Mouse (Mus musculus): ENCODE measurements around the gene Hoxd9.

Hoxd9 gene

GRCm38 (mm10) chr2:74668370-74669229 is 28.9 kb upstream of the Hoxd9 start:
- DNase-seq (ENCODE audit: low spot score in 2 of 2), result no peak

- DNase-seq (ENCODE audit: low spot score in 2 of 2), result no peak
These were observed 28.3 kb upstream of the Hoxd9 start for GRCm38 (mm10) chr2:74669230-74669578.

GRCm38 (mm10) chr2:74669650-74670235 is 27.8 kb upstream of the Hoxd9 start:
- no peak for DNase-seq (ENCODE audit: low spot score in 2 of 2)

GRCm38 (mm10) chr2:74670632-74671188 is 26.8 kb upstream of the Hoxd9 start:
- DNase-seq (ENCODE audit: low spot score in 2 of 2), result no peak

GRCm38 (mm10) chr2:74671847-74672246 is 25.7 kb upstream of the Hoxd9 start:
- DNase-seq (ENCODE audit: low spot score in 2 of 2), result no peak

- DNase-seq (ENCODE audit: low spot score in 2 of 2), result peak; percentile 28 to 36
These were observed 24.8 kb upstream of the Hoxd9 start for GRCm38 (mm10) chr2:74672481-74673362.

GRCm38 (mm10) chr2:74673835-74674425 is 23.6 kb upstream of the Hoxd9 start:
- DNase-seq (ENCODE audit: low spot score in 2 of 2), result no peak

GRCm38 (mm10) chr2:74674881-74675665 is 22.5 kb upstream of the Hoxd9 start, which contains the start of gene Hoxd12:
Gene Hoxd12 (plus strand): TSS chr2:74675013.
- no peak for DNase-seq (ENCODE audit: low spot score in 2 of 2)

- DNase-seq (ENCODE audit: low spot score in 2 of 2), result no peak
These were observed 21.8 kb upstream of the Hoxd9 start for GRCm38 (mm10) chr2:74675666-74676282.

GRCm38 (mm10) chr2:74676376-74677052 is 21.0 kb upstream of the Hoxd9 start:
- DNase-seq (ENCODE audit: low spot score in 2 of 2), result no peak

GRCm38 (mm10) chr2:74677106-74677505 is 20.4 kb upstream of the Hoxd9 start:
- no peak for DNase-seq (ENCODE audit: low spot score in 2 of 2)

GRCm38 (mm10) chr2:74678891-74679595 is 18.5 kb upstream of the Hoxd9 start, which contains the start of gene Hoxd11:
Gene Hoxd11 (plus strand): TSS chr2:74679557.
- DNase-seq (ENCODE audit: low spot score in 2 of 2), result no peak

- DNase-seq (ENCODE audit: low spot score in 2 of 2), result no peak
These were observed 17.9 kb upstream of the Hoxd9 start for GRCm38 (mm10) chr2:74679596-74679971.

- DNase-seq (ENCODE audit: low spot score in 2 of 2), result no peak
These were observed 17.5 kb upstream of the Hoxd9 start for GRCm38 (mm10) chr2:74679980-74680379.

- DNase-seq (ENCODE audit: low spot score in 2 of 2), result no peak
These were observed 16.7 kb upstream of the Hoxd9 start for GRCm38 (mm10) chr2:74680561-74681398.

GRCm38 (mm10) chr2:74681594-74682531 is 15.7 kb upstream of the Hoxd9 start:
- no peak for DNase-seq (ENCODE audit: low spot score in 2 of 2)

GRCm38 (mm10) chr2:74682796-74683195 is 14.7 kb upstream of the Hoxd9 start:
- no peak for DNase-seq (ENCODE audit: low spot score in 2 of 2)
